Mouse (Mus musculus) bone marrow, adult 2 months (tissue): Measurements from ENCODE around the gene Gm29554. TPM values are rescaled to one million over a fixed set of nuclear protein-coding genes. Genes with fewer than 3 reads are reported as not detected.
"Not testable (repeated sequence)": the region's sequence is repeated elsewhere in the genome, so short reads cannot be mapped to it uniquely, and the experiment has no call there.

Source experiments
- H3K27ac ChIP-seq: fragments of 200-500 bp; 2 replicates; pipeline ENCODE4 v1.5.1; 2012; ENCODE audit warnings: low read depth, mild to moderate bottlenecking, control low read depth, inconsistent platforms, low read length; ENCODE audit not compliant: control insufficient read depth, poor library complexity, insufficient read depth
- H3K4me1 ChIP-seq: fragments of 200-500 bp; 2 replicates; pipeline ENCODE4 v1.6.1; 2011; ENCODE audit warnings: low read length; ENCODE audit not compliant: control insufficient read depth, insufficient read depth
- H3K4me3 ChIP-seq: fragments of 200-500 bp; replicated peaks from 2 replicates; pipeline ENCODE3; 2011; ENCODE audit warnings: mild to moderate bottlenecking, low read depth, low read length, control low read depth; ENCODE audit not compliant: control insufficient read depth
- WGBS: fragments of 180-500 bp; shearing (Covaris S2); methylation state at CpG from one replicate; pipeline ENCODE4 v1.1.7; 2018; 5-methylcytosine and 5-hydroxymethylcytosine counted together
- polyA plus RNA-seq: library from polyadenylated mRNA; stranded (reverse); fragments of >200 nt; gene quantifications from 2 replicates; pipeline ENCODE4 v1.2.4, GENCODE M21; 2011; ENCODE audit warnings: low replicate concordance; ENCODE audit not compliant: missing spikeins, insufficient read depth, insufficient read length

Gm29554 gene
- not detected in 2 replicates for polyA plus RNA-seq

DNA sequence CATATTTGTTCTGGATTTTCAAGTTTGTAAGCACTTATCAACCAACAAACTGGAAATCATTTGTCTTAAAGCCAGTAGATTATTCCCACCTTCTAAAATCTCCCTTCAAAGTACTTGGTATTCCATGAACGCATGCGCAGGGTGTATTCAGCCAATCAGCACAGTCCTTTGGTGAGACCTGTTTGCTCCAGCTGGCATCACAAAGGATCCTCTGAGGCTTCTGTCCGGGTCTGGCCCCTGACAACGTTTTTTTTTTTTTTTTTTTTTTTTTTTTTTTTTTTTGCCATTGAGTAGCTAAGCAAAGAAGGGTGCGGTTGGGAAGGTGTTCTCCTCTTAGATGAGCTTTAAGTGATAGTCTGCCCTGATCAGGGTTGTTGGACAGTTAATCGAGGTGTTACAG lies at the start of gene Gm29554:
Gene Gm29554, plus strand, starts transcription at position 301 of the 400 bp plus-strand sequence.
- H3K27ac ChIP-seq, H3K4me3 ChIP-seq, H3K4me1 ChIP-seq: not testable (repeated sequence)
- WGBS = no CpG with 5 or more reads among the region's 6 CpGs

Other genes starting within 250 kb of the Gm29554 start
- gene Gm20812, start 108.0 kb downstream of the Gm29554 start, polyA plus RNA-seq = not detected in 2 replicates